Mouse (Mus musculus) common myeloid progenitor, adult 5-6 weeks (primary cell): ENCODE data around the gene Cux2. TPM values are rescaled to one million over a fixed set of nuclear protein-coding genes. Genes with fewer than 3 reads are reported as not detected.

ENCODE experiments used
- ATAC-seq: replicated peaks from 2 replicates; pipeline ENCODE4 v1.8.0; 2016; ENCODE audit warnings: low read depth, mild to moderate bottlenecking, moderate TSS enrichment, inconsistent platforms; ENCODE audit not compliant: poor library complexity, severe bottlenecking
- total RNA-seq: library from RNA; stranded (forward); fragments of 200-1000, 187-1606 nt; gene quantifications from 2 replicates; pipeline ENCODE4 v1.2.3, GENCODE M21; 2017

Cux2 gene
- total RNA-seq, 1 experiment from 2014 or later, result not detected

DNA sequence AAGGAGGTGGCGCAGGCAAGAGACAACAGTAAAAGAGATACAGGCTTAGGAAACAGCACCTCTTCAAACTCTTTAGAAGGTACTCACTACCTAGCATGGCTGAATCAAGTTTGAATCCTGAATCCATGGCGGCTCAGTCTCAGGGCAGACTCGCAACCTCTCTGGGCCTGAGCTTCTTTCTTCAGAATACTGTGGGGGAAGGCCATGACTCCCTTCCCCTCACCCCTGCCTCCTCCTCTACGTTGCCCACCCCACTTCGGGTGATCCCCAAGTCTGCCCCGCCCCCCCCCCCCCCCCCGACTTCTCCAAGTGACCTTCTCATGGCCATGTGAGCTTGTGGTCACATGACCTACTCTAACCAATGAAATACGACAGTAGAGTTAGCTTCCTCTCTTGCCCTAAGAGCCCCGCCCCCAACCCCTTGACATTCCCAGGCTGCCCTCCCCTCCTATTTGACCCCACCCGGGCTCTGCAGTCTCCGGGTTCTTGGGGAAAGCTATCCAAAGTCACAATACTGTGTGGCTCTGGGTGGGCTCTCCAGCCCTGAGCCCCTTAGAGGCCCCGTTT, 10.9 kb upstream of the Cux2 start:
- ATAC-seq, result no peak

DNA sequence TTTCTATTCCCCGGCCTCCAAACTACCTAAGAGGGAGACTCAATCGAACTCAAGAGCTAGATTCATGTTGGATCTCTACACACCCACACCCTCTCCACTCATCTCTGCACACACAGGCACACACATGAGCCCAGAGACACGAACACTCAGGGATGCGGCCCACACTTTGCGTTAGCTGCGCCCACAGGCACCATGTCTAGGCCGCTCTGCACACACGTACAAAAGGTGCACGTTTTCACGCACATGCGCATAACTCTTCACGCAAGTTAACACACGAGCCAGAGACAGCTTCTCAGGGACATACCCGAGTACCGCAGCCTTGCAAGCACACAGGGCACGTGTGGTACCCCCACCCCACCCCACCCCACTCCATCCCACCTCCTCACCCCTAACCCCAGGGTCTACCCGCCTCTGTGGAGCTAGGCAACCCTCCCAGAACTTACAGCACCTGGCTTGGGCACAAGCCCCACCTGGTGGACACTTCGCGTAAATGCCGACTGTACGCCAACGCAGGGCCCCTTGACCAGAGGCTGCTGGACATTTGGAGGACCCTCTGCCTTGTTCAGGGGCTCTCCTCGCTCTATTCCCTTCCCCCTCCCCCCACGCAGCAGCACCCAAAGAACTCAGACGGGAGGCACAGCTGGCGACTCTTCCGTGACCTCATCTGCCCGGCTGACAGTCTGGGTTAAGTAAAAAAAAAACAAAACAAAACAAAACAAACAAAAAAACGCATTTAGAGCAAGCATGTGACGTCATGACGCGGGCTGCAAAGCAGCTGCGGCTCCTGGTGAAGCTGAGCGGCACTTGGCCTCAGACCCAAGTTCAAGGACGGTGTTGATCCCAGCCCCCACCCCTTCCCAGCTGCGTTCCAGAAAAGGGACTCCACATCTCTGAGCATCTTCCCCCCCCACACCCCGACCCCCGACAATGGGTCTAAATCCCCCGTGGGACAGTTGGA, 9.4 kb upstream of the Cux2 start:
- ATAC-seq, result 0 out of 2 replicates have a peak, but pooled peaks have one; percentile 51

DNA sequence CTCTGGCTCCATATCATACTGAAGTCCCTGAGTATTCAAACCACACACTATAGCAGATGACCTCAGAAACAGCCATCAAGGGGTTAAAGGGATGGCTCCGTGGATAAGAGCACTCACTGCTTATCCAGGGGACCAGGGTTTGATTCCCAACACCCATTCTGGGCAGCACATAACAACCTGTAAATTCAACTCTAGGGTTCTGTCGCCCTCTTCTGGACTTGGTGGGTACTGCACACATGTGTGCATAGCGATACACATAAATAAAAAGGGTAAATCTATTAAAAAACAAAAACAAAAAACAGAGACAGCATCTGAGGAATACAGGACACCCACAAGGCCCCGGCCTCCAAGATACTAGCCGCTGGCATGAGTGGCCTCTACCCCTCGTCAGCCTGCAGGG, 7.7 kb upstream of the Cux2 start:
- no peak for ATAC-seq

- ATAC-seq, result no peak
Measured at GRCm38 (mm10) chr5:122056557-122056956, 6.7 kb upstream of the Cux2 start.

DNA sequence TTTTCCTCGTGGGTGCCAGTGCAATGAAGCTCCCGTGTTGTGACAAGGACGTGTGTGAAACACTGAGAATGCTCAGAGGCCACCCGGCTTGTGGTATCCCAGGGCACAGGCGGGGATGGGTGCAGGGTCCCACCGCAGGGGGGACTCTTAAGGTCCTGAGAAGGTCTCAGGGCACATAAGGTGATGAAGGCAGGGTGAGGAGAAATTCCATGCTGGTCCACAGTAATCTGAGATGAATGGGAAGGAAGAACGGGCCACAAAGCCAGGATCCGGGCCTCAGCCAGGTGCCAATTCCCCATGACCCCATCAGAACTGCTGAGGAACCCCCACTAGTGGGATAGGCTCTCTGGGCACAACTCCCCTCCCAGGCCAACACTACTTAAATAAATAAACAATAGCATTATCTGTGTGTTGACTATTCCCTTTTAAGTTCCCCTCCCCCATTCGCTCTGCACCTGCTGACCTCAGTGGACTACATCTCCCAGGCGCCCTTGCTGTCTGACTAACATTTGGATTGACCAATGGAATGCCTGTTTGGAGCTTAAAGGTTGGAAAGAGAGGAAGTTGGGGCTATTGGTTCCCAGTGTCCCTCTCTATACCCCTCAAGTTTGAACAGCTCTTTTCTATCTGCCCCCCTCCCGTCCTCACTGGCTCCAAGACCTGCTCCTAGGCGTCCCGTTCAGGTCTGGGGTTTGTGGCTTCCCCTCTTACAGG, 4.4 kb upstream of the Cux2 start:
- ATAC-seq, result peak; percentile 37; the same call in 1 of the 2 replicates

DNA sequence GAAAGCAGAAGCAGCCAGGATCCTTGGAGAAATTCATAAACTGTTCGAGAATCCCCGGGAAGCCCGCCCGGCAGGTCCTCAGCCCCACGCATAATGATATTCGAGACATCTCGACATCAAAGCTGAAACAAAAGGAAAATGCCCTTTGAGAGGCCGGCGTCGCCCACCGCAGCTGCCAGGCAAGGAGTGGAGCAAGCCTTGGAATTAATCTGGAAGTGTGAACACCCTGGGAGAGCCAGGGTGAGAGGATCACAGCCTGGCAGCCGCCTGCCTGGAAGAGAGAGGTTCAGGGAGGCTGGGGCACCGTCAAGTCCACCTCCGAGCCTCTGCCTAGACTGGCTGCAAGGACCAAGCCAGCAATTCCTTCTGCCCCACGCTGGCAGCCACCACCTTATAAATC, 3.7 kb upstream of the Cux2 start:
- ATAC-seq, result no peak; the same call in 1 of the 2 replicates

DNA sequence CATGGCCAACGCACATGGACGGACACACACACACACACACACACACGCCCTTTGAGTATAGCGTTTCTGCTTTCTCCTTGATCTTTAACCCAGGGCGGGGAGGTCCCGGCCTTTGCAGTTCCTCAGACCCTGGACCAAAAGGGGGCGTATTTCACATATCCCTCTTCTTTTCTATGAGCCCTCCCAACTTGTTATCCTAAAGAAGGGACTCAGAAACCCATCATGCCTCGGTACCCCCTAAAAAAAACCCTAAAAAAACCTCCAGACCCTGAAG, 867 bp upstream of the Cux2 start:
- ATAC-seq, result no peak

DNA sequence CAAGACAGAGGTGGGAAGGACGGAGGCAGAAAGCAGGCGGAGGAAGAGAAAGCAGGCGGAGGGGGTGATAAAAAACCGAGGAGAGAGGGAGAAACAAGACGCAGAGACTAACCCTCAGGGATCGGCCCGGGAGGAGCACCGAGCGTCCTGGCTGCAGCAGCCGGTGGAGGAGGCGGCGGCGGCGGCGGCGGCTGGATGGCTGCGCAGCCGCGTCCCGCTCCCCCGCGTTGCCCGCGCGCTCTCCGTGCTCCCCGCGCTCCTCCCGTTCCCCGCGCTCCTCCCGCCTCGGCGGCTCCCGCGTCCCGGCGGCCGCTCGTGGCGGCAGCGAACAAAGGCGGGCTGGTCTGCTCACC, 262 bp downstream of the Cux2 start:
- ATAC-seq, result no peak

DNA sequence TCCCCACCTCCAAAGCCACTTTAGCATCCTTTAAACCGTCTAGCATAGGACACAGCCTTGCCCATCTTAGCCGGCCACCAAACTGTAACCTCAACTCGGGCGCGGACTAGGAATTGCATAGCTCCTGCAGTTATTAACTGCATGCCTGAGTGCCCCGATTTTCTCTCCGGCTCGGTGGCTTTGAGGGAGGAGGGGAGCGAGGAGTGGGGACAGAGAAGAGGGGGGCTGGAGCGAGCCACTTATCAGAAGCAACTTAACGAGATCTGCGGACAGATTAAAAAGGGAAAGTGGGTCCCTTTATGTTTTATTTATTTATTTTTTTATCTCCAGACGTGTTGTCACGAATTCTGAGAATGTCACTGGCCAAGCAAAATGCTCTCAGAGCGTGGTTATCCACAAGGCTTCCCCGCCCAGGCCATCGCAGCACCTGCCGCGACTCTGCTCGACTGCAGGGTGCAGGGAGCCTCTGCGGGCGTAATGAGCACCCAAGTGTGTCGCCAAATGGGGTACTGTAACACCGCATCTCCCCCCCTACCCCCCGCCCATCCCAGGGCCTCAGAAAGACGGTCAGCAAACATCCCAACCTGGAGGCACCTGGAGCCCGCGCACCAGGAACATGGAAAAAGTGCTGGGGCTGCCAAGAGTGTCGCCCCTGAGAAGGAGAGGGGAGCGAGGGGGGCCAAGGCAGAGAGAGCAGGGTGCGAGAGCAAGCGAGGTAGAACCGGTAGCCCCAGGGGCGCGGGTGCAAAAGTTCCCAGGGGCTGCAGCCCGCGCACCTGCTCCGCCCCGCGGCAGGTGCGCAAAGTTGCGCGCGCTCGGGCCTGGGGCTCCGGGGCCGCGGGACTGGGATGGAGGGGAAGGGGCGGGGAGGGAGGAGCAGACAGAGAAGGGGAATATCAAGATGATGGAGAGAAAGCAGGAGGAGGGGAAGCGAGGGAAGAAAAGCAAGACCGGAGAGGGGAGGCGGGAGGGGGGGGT, 927 bp downstream of the Cux2 start:
- no peak for ATAC-seq

DNA sequence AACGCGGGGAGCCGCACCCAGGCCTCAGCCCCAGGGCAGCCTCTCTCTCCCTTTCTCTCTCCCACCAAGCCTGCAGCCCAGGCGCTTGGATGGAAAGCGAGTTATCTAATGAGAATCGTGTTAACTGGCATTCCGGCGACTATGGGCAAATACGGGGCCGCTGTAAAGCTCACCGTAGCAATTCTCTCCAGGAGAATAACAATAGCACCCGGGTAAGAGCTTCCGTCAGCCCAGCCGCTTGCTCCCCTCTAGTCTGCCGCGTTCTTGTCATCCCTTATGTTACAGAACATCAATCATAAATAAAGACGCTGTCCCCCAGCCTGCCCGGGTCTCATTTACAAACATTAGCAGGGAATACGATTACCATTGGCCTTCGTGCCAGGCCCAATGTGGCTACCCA, 1.6 kb downstream of the Cux2 start:
- no peak for ATAC-seq

GRCm38 (mm10) chr5:122047791-122048190, 2.1 kb downstream of the Cux2 start:
- ATAC-seq, result no peak

DNA sequence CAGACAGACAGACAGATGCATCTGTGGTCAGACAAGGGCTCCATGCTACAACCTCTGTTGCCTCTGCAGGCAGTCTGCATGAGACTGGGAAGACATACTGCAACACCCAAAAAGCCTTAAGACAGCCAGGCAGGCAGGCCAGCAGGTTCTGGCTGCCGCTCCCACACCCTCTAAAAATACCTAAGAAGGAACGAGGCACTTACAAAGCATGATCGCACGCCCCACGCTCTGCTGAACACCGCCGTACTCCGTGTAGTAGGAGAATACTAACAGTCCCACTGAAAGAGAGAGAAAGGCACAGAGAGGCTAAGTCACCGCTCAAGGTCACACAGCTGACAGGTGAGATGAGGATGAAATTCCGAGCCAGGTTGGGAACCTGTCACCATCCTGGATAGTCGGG, 6.3 kb downstream of the Cux2 start:
- no peak for ATAC-seq

DNA sequence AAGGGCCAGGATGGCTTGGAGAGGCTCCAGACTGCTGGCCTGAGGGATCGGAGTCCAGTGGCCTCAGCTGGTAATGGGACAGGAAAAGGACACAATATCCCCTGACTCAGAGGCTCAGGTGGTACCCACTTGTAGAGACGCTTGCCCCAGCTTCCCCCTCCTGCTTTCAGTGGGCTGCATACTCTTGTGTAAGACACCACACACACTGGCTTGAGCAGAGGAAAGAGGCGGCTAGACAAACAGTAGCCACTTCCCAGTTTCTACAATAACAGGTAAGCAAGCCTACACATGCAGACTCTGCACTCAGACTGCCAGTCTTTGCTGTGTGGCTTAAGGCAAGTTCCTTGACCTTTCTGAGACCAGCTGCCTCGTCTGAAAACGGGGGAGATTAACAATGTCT, 14.6 kb downstream of the Cux2 start:
- ATAC-seq, result no peak

DNA sequence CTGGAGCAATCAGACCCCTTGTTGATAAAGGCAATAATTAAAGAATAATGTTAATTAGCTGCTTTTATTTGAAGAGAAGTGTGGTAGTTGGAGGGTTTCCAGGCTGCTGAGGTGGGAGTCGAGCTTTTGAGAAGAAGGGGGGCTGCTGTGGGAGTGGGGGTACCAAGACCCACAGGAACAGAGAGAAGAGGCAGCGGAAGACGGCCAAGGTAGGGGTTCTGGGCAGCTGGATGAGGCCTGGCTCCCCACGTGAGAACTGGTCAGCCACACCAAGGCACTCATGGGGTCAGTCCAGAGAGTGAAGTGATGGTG, 16.8 kb downstream of the Cux2 start:
- no peak for ATAC-seq

- no peak for ATAC-seq
Measured at GRCm38 (mm10) chr5:122032471-122033166, 17.3 kb downstream of the Cux2 start.

GRCm38 (mm10) chr5:122031146-122031545, 18.8 kb downstream of the Cux2 start:
- ATAC-seq, result no peak

DNA sequence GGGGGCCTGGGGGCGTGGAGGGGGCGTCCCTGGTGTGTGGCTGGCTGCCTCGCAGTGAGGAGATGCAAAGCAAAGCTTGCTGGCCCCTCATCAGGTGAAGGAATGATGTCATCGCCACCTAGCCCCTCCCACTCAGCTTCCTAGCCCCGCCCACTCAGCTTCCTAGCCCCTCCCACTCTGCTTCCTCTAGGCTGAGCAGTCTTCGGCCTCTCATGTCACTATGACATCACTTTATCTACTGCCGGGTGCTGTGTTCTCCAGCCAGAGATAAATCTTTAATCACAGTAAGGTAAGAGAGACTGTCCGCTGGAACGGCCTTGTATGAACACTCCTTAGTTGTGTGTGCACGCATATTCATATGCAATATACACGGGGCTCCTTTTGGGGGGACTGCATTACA, 19.3 kb downstream of the Cux2 start:
- no peak for ATAC-seq

- ATAC-seq, result no peak
Measured at GRCm38 (mm10) chr5:122026771-122027170, 23.1 kb downstream of the Cux2 start.

DNA sequence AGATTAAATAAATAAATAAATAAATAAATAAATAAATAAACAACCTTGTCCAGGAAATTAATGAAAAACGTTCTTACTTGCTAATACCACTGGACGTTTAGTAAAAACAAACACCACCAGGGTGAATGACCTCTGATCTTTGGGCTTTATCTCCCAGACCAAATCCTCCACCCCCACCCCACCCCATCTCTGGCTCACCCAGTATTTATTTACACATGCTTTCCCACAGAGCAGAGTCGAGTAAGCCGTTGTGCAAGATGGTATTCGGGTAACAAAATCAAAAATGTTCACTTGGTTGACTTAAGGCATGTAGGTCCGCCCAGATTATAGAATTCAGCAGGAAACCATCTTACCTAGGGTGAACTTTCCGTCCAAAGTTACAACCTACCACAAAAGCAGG, 23.6 kb downstream of the Cux2 start:
- no peak for ATAC-seq

GRCm38 (mm10) chr5:122025117-122025516, 24.8 kb downstream of the Cux2 start:
- no peak for ATAC-seq
